Mouse (Mus musculus) CH12.LX (cell line): ENCODE results near the gene 2310057J18Rik. TPM values are rescaled to one million over a fixed set of nuclear protein-coding genes. Genes with fewer than 3 reads are reported as not detected.

ENCODE experiments used
- DNase-seq: peaks from one replicate; pipeline ENCODE4 v3.0.0-alpha.2; 2013; ENCODE audit errors: extremely low read depth
- H3K27ac ChIP-seq: 2 replicates; pipeline ENCODE4 v1.5.1; 2012; ENCODE audit warnings: low read depth, mild to moderate bottlenecking, control low read depth, moderate library complexity; ENCODE audit not compliant: insufficient read depth
- H3K27me3 ChIP-seq: replicated peaks from 2 replicates; pipeline ENCODE3; 2012; ENCODE audit warnings: inconsistent platforms
- H3K36me3 ChIP-seq, 2 experiments: replicated peaks in 1 of 2; 2 replicates each; pipeline versions ENCODE3 to v1.6.1; 2012; ENCODE audit warnings: inconsistent platforms in 1 of 2, low read length in 1 of 2, mild to moderate bottlenecking in 1 of 2, mixed read lengths in 1 of 2, moderate library complexity in 1 of 2; ENCODE audit not compliant: control insufficient read depth in 1 of 2, insufficient read depth in 1 of 2
- H3K4me1 ChIP-seq, 2 experiments: 2 replicates each; pipeline ENCODE4 v1.6.1; 2012; ENCODE audit warnings: inconsistent platforms in 1 of 2, moderate library complexity in 1 of 2; ENCODE audit not compliant: insufficient read depth in 2 of 2, control insufficient read depth in 1 of 2
- H3K4me2 ChIP-seq: 2 replicates; pipeline ENCODE4 v1.6.1; 2012; ENCODE audit warnings: low read depth, mild to moderate bottlenecking, control low read depth; ENCODE audit not compliant: poor library complexity, insufficient read depth, severe bottlenecking
- H3K4me3 ChIP-seq, 3 experiments: fragments of 150-350 bp in 1 of 3; sonication (generic) in 1 of 3; replicated peaks in 1 of 3; 2 replicates each; pipeline versions ENCODE3 to v1.5.1; 2011 to 2012; ENCODE audit warnings: low read depth in 2 of 3, low read length in 2 of 3, mild to moderate bottlenecking in 2 of 3, moderate library complexity in 2 of 3, control low read depth in 1 of 3, improper control_type of control experiment in 1 of 3, inconsistent platforms in 1 of 3, mixed read lengths in 1 of 3; ENCODE audit not compliant: poor library complexity in 1 of 3
- H3K79me2 ChIP-seq: replicated peaks from 2 replicates; pipeline ENCODE4 v1.6.1; 2012; ENCODE audit warnings: mild to moderate bottlenecking, moderate library complexity; ENCODE audit not compliant: control insufficient read depth, poor library complexity, insufficient read depth, severe bottlenecking; ENCODE audit errors: extremely low read depth
- H3K9ac ChIP-seq: 2 replicates; pipeline ENCODE4 v1.6.1; 2012; ENCODE audit warnings: low read depth, mild to moderate bottlenecking, control low read depth, moderate library complexity; ENCODE audit not compliant: insufficient read depth
- H3K9me3 ChIP-seq: replicated peaks from 2 replicates; pipeline ENCODE3; 2012; ENCODE audit warnings: low read length, inconsistent platforms, mixed read lengths
- BHLHE40 ChIP-seq: IDR thresholded peaks from 2 replicates; pipeline ENCODE4 v1.6.1; 2011; ENCODE audit warnings: mild to moderate bottlenecking, low read depth, low read length, improper control_type of control experiment
- CTCF ChIP-seq, 2 experiments: IDR thresholded peaks in 1 of 2; conservative IDR thresholded peaks in 1 of 2; 2 replicates each; pipeline ENCODE4 v1.5.1; 2011 to 2012; ENCODE audit warnings: low read depth in 2 of 2, low read length in 2 of 2, improper control_type of control experiment in 1 of 2, inconsistent platforms in 1 of 2, mild to moderate bottlenecking in 1 of 2, moderate library complexity in 1 of 2
- RAD21 ChIP-seq: IDR thresholded peaks from 2 replicates; pipeline ENCODE4 v1.6.1; 2011; ENCODE audit warnings: low read depth, mild to moderate bottlenecking, low read length, improper control_type of control experiment, moderate library complexity
- SMC3 ChIP-seq: IDR thresholded peaks from 2 replicates; pipeline ENCODE4 v1.6.1; 2011; ENCODE audit warnings: low read depth, low read length, improper control_type of control experiment
- UBTF ChIP-seq: IDR thresholded peaks from 2 replicates; pipeline ENCODE4 v1.6.1; 2012; ENCODE audit warnings: low read depth, mild to moderate bottlenecking, inconsistent platforms, low read length, improper control_type of control experiment, moderate library complexity
- dilution Hi-C: fragments of 300-500 bp; cut with MboI; formaldehyde crosslinking; loops from 2 replicates; pipeline ENCODE4 v1.14.3; 2020; ENCODE audit warnings: low sequenced_read_pairs; ENCODE audit not compliant: extremely low pct_unique_long_range_greater_than_20kb, extremely low pct_ligation_motif_present
- in situ Hi-C: fragments of 300-500 bp; cut with MboI; formaldehyde crosslinking; loops from 3 replicates; pipeline ENCODE4 v1.14.3; 2019; ENCODE audit warnings: low sequenced_read_pairs, low pct_ligation_motif_present, low pct_unique_long_range_greater_than_20kb, mixed read lengths
- polyA plus RNA-seq: library from polyadenylated mRNA; unstranded; fragments of >175 nt; gene quantifications from 2 replicates; pipeline ENCODE4 v1.2.1, GENCODE M21; 2012; ENCODE audit warnings: low read depth; ENCODE audit not compliant: insufficient read length
- total RNA-seq, 2 experiments: library from RNA; depleted of rRNA; stranded (reverse); fragments of 300-350 nt in 1 of 2; fragments of >200 nt in 1 of 2; gene quantifications; 2 replicates each; pipeline ENCODE4 v1.2.3; 2012 to 2014

The 2310057J18Rik gene
- total and polyA plus RNA-seq, 3 experiments, result not detected

DNA sequence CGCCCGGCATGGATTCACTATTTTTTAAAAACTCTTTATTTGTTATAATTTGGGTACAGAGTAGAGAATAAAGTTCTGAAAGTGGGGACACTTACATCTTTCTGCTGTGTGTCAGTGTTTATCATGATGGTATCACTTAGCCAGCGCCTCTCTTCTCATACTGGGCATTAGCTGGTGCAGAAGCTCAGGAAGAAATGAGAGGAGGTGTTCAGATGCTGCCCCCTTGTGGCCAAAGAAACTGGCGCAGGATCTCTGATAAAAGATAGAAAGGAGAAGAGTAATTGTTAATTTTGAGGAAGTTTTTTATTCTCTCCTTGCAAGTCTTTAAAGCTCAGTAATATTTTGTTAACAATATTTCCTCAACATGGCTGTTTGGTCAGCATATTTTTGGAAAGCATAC is 31.0 kb downstream of the 2310057J18Rik start:
- no peaks in the 10 kb centered on the region for H3K36me3 ChIP-seq
- TF ChIP-seq UBTF (no peak), CTCF (conservative IDR thresholded peaks at IDR 0.05 in 1 of 2, IDR thresholded peaks at IDR 0.05 in 1 of 2; ENCODE audit: low read depth in 2 of 2, low read length in 2 of 2) (peak; percentile 47 to 73), SMC3 (peak; percentile 49), RAD21 (peak; percentile 56)
- TF ChIP-seq, all 38 proteins: peak for 3
- Histone ChIP-seq H3K79me2 (no peaks in the 10 kb centered on the region), H3K27me3 (no peaks in the 10 kb centered on the region), H3K9me3 (no peaks in the 10 kb centered on the region), H3K27ac (no peak overlapping the region), H3K4me1 (no peaks in the 10 kb centered on the region), H3K4me3 (no peak overlapping the region), H3K9ac (no peak overlapping the region), H3K4me2 (peak overlapping the region; percentile 7; the same call in 1 of the 2 replicates)
- DNase-seq, result peak; percentile 73
- in situ Hi-C loops (no loop called here), dilution Hi-C loops (no loop called here)

DNA sequence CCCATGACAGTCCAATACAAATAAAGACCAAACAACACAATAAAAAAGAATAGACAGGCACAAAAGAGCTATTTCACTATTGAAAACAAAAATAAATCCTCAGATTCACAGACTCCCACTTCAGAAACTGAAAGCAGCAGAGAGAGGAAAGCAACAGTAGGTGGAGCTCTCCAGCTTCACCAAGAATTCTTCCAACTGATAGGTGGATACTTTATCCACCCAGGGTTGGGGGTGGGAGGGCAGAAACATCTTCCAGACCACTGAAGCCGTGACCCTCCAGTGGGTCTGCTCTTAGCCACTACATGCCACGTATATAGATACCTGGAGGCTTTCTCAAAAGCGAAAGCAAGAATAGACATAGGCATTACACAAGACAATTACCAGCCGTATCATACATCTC is 31.6 kb downstream of the 2310057J18Rik start:
- Histone ChIP-seq H3K9me3 (no peaks in the 10 kb centered on the region), H3K4me2 (peak overlapping the region; percentile 7; the same call in 1 of the 2 replicates), H3K4me3 (peak overlapping the region in 1 of 3 experiments; percentile 9), H3K79me2 (no peaks in the 10 kb centered on the region), H3K27me3 (no peaks in the 10 kb centered on the region), H3K9ac (no peak overlapping the region), H3K4me1 (no peaks in the 10 kb centered on the region), H3K27ac (no peak overlapping the region), H3K36me3 (no peaks in the 10 kb centered on the region)
- TF ChIP-seq BHLHE40 (no peak), CTCF (conservative IDR thresholded peaks at IDR 0.05 in 1 of 2, IDR thresholded peaks at IDR 0.05 in 1 of 2; ENCODE audit: low read depth in 2 of 2, low read length in 2 of 2) (peak in 1 of 2 experiments; percentile 31; a peak in 2 of 4 replicates)
- in situ Hi-C loops (no loop called here), dilution Hi-C loops (no loop called here)
- DNase-seq, result no peak

Other genes with a start within 250 kb of the 2310057J18Rik start
- not detected in 2 replicates for gene Soga3, start 157.5 kb upstream of the 2310057J18Rik start, total RNA-seq (2012; rRNA removed)
- gene Soga3, start 157.5 kb upstream of the 2310057J18Rik start, total RNA-seq (2014; rRNA removed), result not detected in 2 replicates
- not detected in 2 replicates for gene Soga3, start 157.5 kb upstream of the 2310057J18Rik start, polyA plus RNA-seq
- not detected in 2 replicates for gene Gm49353, start 212.7 kb upstream of the 2310057J18Rik start, total RNA-seq (2012; rRNA removed)
- gene Gm49353, start 212.7 kb upstream of the 2310057J18Rik start, total RNA-seq (2014; rRNA removed), result not detected in 2 replicates
- not detected in 2 replicates for gene Gm49353, start 212.7 kb upstream of the 2310057J18Rik start, polyA plus RNA-seq
- 0.04 TPM in 1 of 2 replicates, not detected in the other for gene 9330159F19Rik, start 225.3 kb upstream of the 2310057J18Rik start, total RNA-seq (2012; rRNA removed)
- gene 9330159F19Rik, start 225.3 kb upstream of the 2310057J18Rik start, total RNA-seq (2014; rRNA removed), result 0.07 TPM in 1 of 2 replicates, not detected in the other
- not detected in 2 replicates for gene 9330159F19Rik, start 225.3 kb upstream of the 2310057J18Rik start, polyA plus RNA-seq